Mouse (Mus musculus) lung, embryonic 15.5 days (tissue): Measurements from ENCODE around the gene Slc35g1. TPM values are rescaled to one million over a fixed set of nuclear protein-coding genes. Genes with fewer than 3 reads are reported as not detected.

Experiments used
- ATAC-seq: fragments of 200-750 bp; cut with Nextera tagmentation; 2 replicates; pipeline ENCODE4 v1.8.0; 2017; ENCODE audit warnings: moderate number of reproducible peaks, borderline replicate concordance; ENCODE audit not compliant: low FRiP score, low TSS enrichment; ENCODE audit errors: extremely low read depth
- H3K27ac ChIP-seq: fragments of 300-500 bp; sonication (generic); 2 replicates; pipeline ENCODE4 v1.5.1; 2015; ENCODE audit warnings: moderate library complexity, mild to moderate bottlenecking, inconsistent platforms
- H3K27me3 ChIP-seq: fragments of 300-500 bp; sonication (generic); 2 replicates; pipeline ENCODE4 v1.6.1; 2015; ENCODE audit warnings: inconsistent platforms
- H3K36me3 ChIP-seq: fragments of 300-500 bp; sonication (generic); 2 replicates; pipeline ENCODE4 v1.6.1; 2015; ENCODE audit warnings: inconsistent platforms
- H3K4me1 ChIP-seq: fragments of 300-500 bp; sonication (generic); 2 replicates; pipeline ENCODE4 v1.6.1; 2015; ENCODE audit warnings: inconsistent platforms
- H3K4me2 ChIP-seq: fragments of 300-500 bp; sonication (generic); 2 replicates; pipeline ENCODE4 v1.6.1; 2015; ENCODE audit warnings: inconsistent platforms, mild to moderate bottlenecking, moderate library complexity
- H3K4me3 ChIP-seq: fragments of 300-500 bp; sonication (generic); 2 replicates; pipeline ENCODE4 v1.5.1; 2015; ENCODE audit warnings: mild to moderate bottlenecking, inconsistent platforms
- H3K9ac ChIP-seq: fragments of 300-500 bp; sonication (generic); 2 replicates; pipeline ENCODE4 v1.6.1; 2015; ENCODE audit warnings: inconsistent platforms
- H3K9me3 ChIP-seq: fragments of 300-500 bp; sonication (generic); 2 replicates; pipeline ENCODE4 v1.6.1; 2016; ENCODE audit warnings: inconsistent platforms
- WGBS: fragments of 180-500 bp; shearing (Covaris S2); methylation state at CpG from one replicate; pipeline ENCODE4 v1.1.7; 2015; 5-methylcytosine and 5-hydroxymethylcytosine counted together
- polyA plus RNA-seq: library from polyadenylated mRNA; unstranded; fragments of >200 nt; fragmentation: Nextera tagmentation; extraction: Ambion mirVana; gene quantifications from 2 replicates; pipeline ENCODE4 v1.2.1, GENCODE M21; 2015

The Slc35g1 gene
- polyA plus RNA-seq, 1 experiment from 2014 or later = 3.8 TPM

DNA sequence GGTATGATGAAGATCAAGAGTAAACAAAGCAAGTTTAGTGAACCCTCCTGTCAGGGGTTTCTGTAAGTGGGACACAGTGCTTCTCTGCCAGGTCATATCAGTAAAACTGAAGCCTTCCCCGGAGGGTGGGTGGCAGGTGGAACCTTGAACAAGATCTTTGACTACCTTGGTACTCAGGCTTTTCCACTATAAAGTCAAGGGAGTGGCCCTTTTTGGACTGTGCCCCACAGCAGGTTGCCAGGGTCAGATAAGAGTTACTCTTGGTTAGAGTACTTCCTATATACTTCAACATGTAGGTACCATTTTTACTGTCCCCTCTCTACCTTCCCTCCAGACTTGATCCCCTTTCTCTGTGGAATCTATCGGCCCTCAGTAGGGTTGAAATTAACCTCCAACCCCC, 5.1 kb downstream of the Slc35g1 start:
- Histone ChIP-seq H3K4me2 (no peak overlapping the region), H3K9ac (no peak overlapping the region), H3K9me3 (no peaks in the 10 kb centered on the region), H3K27me3 (no peaks in the 10 kb centered on the region), H3K27ac (no peak overlapping the region), H3K36me3 (no peaks in the 10 kb centered on the region), H3K4me1 (peaks cover 6% of the 10 kb centered on the region; the same call in 1 of the 2 replicates), H3K4me3 (no peak overlapping the region)
- no peak for ATAC-seq
- 71% methylated on average over 2 of the region's 2 CpGs for WGBS

DNA sequence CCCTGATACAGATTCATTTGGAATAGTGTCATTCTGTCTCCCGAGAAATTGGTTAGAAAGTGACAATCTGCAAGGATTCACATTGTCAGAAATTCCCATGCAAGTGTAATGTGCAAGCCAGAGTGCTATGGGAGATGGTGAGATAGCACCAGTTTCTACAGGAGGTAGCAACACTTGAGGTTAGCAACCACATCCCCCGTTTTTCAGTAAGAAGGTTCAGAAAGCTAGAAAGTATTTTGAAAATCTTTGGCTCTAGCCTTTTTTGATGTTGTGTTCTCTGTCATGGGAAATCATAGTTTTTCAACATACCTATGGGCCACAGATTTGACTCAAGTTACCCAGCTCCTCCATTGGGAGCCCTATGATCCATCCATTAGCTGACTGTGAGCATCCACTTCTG, 5.6 kb downstream of the Slc35g1 start:
- H3K9me3 ChIP-seq = no peaks in the 10 kb centered on the region
- H3K9ac ChIP-seq = no peak overlapping the region
- no peak overlapping the region for H3K4me2 ChIP-seq
- H3K36me3 ChIP-seq = no peaks in the 10 kb centered on the region
- no peak overlapping the region for H3K27ac ChIP-seq
- no peaks in the 10 kb centered on the region for H3K27me3 ChIP-seq
- H3K4me1 ChIP-seq = peaks cover 2% of the 10 kb centered on the region; the same call in 1 of the 2 replicates
- WGBS = 73% methylated on average over 2 of the region's 2 CpGs
- no peak overlapping the region for H3K4me3 ChIP-seq
- ATAC-seq = no peak

DNA sequence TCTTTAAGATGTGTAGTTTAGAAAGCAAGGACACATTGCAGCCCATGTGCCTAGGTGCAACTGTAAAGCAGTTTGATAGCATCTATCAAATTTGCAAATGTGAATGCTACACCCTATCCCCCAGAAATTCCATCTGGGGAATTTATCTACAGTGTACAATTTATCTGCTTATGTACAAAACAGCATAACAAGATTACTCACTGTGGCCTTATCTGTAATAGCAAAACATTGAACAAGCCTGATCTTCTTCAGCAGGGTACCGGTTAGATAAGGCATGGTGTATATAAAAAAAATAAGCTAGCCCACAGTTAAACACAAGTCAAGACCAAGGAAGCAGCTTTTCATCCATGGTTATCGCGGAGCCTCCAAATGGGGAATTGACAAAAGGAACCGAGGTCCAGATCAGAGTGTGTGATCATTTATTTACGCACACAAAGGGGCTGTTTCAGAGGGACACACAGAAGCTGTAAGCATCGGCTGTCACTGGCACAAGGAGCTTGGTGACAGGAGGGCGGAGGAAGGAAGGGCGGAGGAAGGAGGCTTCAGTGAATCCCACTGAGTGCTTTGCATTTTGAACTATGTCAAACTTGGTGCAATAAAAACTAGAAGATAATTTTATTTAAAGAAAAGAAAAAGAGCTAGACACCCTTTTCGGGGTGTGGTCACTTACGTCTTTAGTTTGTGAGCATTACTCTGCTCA, 14.7 kb downstream of the Slc35g1 start:
- no peak overlapping the region for H3K9ac ChIP-seq
- no peak for ATAC-seq
- WGBS = 80% methylated on average over 10 of the region's 10 CpGs
- no peaks in the 10 kb centered on the region for H3K36me3 ChIP-seq
- H3K4me1 ChIP-seq = no peaks in the 10 kb centered on the region
- no peak overlapping the region for H3K4me3 ChIP-seq
- H3K27ac ChIP-seq = no peak overlapping the region
- no peaks in the 10 kb centered on the region for H3K27me3 ChIP-seq
- no peak overlapping the region for H3K4me2 ChIP-seq
- H3K9me3 ChIP-seq = no peaks in the 10 kb centered on the region

DNA sequence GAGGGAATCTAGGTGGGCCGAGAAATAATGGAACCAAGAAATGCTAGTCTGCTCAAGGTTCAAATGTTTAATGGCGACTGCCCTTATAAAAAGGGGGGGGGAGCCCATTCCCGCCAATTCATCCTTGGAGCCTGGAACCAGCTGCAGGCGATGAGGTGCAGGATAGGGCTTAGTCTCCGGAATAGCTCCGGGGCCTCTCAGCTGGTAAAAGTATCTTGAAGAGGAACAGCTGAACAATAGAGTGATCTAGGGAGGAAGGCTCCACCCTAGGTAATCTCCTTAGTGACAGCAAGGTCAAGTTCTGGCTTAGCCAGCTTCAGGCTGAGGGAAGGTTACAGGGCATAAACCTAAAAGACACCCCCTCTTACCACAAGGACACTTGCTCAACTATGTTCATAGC, 18.1 kb downstream of the Slc35g1 start:
- Histone ChIP-seq H3K4me2 (no peak overlapping the region), H3K27ac (no peak overlapping the region), H3K4me1 (no peaks in the 10 kb centered on the region; the same call in 1 of the 2 replicates), H3K27me3 (no peaks in the 10 kb centered on the region), H3K4me3 (no peak overlapping the region), H3K36me3 (no peaks in the 10 kb centered on the region), H3K9me3 (no peaks in the 10 kb centered on the region), H3K9ac (no peak overlapping the region)
- WGBS = 75% methylated on average over 6 of the region's 6 CpGs
- ATAC-seq = no peak

DNA sequence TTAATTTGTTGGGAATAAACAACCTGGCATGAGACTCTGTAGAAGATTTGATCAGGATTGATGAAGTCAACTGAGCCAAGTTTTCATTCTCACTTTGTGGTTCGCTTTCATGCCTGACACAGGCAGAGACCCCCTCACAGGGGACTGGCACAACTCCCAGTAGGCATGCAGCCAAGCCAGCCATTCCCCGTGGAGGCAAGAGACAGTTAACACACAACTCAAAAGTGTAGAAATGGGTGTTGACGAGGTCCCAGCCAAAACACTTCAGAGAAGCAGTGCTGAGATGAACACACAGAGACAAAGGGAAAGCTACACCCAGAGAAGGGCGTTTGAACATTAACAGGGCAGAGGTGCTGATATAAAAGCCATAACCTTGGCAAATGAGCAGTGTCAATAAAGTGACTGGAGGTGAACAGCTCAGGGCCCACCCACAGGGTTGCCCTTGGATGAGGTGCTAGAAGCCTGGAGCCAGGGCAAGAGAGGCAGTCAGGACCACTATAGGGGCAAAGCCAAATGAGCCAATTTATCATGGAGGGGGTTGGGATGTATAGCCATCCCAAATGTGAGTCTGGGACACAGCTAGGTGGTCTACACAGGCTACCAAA, 23.1 kb downstream of the Slc35g1 start:
- Histone ChIP-seq H3K4me2 (no peak overlapping the region), H3K9ac (no peak overlapping the region), H3K4me1 (peaks cover 3% of the 10 kb centered on the region; the same call in 1 of the 2 replicates), H3K9me3 (no peaks in the 10 kb centered on the region), H3K4me3 (no peak overlapping the region), H3K27ac (no peak overlapping the region), H3K36me3 (no peaks in the 10 kb centered on the region), H3K27me3 (no peaks in the 10 kb centered on the region)
- ATAC-seq = no peak
- WGBS = 20% methylated on average over 4 of the region's 4 CpGs

DNA sequence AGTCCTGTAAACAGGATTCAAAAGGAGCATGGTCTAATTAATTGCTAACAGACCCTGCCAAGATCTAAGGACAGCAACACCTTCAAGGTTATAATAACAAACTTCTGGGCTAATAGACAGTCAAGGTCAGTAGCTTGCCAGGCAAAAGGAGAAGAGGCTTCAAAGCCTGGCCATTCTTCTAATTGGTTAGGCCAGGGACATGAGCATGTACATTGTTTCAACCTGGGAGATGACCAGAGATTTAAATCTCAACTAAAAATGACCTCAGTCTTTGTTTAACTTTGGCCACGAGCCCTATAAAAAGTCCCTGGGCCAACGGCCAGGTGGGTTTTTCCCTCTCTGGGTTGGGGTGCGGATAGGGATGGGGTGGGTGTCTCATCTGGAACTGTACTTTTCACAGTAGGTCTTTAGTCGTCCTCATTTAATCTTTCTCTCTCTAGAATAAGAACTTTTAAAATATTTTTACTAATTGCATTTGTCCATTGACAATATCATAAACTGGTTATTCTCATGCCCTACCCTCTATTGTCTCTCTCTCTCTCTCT, 25.0 kb downstream of the Slc35g1 start:
- H3K36me3 ChIP-seq = no peaks in the 10 kb centered on the region
- 51% methylated on average over 4 of the region's 4 CpGs for WGBS
- H3K4me3 ChIP-seq = no peak overlapping the region
- no peaks in the 10 kb centered on the region for H3K9me3 ChIP-seq
- H3K27ac ChIP-seq = no peak overlapping the region
- H3K9ac ChIP-seq = no peak overlapping the region
- no peaks in the 10 kb centered on the region for H3K27me3 ChIP-seq
- no peak for ATAC-seq
- H3K4me2 ChIP-seq = no peak overlapping the region
- peaks cover 3% of the 10 kb centered on the region; the same call in 1 of the 2 replicates for H3K4me1 ChIP-seq

DNA sequence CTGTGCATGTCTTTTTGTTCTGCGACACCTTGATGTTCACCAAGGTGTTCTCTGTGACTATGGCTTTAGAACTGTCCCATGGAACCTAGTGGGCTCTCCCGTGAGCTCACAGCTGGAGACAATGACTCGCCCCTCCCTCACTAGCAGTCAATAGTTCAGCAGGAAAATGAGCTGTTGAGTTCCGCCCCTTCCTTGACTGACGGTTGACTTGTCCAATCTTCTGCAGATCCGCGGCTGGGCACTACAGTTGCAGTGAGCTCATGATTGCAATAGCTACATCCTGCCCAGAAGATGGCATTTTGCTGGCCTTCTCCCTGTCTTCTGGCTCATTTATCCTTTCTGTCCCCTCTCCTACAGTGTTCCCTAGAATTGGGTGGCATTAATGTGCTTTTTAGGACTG, 25.7 kb downstream of the Slc35g1 start:
- no peak overlapping the region for H3K27ac ChIP-seq
- no peak overlapping the region for H3K4me2 ChIP-seq
- peaks cover 3% of the 10 kb centered on the region; the same call in 1 of the 2 replicates for H3K4me1 ChIP-seq
- H3K9ac ChIP-seq = no peak overlapping the region
- H3K36me3 ChIP-seq = no peaks in the 10 kb centered on the region
- WGBS = 57% methylated on average over 7 of the region's 7 CpGs
- ATAC-seq = no peak
- no peaks in the 10 kb centered on the region for H3K9me3 ChIP-seq
- H3K4me3 ChIP-seq = no peak overlapping the region
- no peaks in the 10 kb centered on the region for H3K27me3 ChIP-seq

DNA sequence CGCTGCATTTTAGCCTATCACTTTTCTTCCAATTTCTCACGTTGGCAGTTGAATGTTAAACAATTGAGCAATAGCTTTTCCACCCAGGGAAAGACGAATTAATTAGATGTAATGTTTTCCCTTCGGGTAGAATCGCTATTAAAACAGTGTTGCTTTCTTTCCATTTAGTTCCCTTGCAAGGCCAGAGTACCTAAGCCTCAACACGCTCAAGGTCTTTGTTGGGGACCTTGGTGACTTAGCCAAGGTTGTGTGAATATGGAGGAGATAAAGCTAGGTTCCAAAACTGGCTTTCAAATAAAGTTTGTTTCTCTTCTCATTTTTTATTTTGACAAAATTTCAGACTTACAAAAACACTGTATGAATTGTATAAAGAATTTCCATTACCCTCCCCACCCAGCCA, 27.1 kb downstream of the Slc35g1 start:
- Histone ChIP-seq H3K27me3 (no peaks in the 10 kb centered on the region), H3K4me2 (no peak overlapping the region), H3K36me3 (no peaks in the 10 kb centered on the region), H3K9ac (no peak overlapping the region), H3K4me1 (peaks cover 3% of the 10 kb centered on the region; the same call in 1 of the 2 replicates), H3K9me3 (no peaks in the 10 kb centered on the region), H3K4me3 (no peak overlapping the region), H3K27ac (no peak overlapping the region)
- no peak for ATAC-seq
- 36% methylated on average over 6 of the region's 6 CpGs for WGBS

DNA sequence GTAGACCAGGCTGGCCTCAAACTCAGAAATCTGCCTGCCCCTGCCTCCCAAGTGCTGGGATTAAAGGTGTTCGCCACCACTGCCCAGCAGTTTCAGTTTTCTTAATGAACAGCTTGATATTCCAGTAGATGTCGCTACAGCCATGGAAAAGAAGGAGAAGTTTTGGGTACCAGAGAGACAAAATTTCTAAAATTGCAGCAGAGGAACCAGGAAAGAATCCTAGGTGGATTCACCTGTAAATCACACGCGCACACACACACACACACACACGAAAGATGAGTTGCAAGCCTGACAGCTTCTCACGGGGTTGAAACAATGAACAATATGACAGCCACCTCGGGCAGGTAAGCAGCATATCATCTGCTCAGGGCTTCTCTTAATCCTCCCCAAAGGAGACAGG, 28.1 kb downstream of the Slc35g1 start:
- Histone ChIP-seq H3K4me1 (peaks cover 3% of the 10 kb centered on the region; the same call in 1 of the 2 replicates), H3K4me3 (no peak overlapping the region), H3K9ac (no peak overlapping the region), H3K27ac (no peak overlapping the region), H3K36me3 (no peaks in the 10 kb centered on the region), H3K4me2 (no peak overlapping the region), H3K9me3 (no peaks in the 10 kb centered on the region), H3K27me3 (no peaks in the 10 kb centered on the region)
- WGBS = 25% methylated on average over 7 of the region's 7 CpGs
- no peak for ATAC-seq

DNA sequence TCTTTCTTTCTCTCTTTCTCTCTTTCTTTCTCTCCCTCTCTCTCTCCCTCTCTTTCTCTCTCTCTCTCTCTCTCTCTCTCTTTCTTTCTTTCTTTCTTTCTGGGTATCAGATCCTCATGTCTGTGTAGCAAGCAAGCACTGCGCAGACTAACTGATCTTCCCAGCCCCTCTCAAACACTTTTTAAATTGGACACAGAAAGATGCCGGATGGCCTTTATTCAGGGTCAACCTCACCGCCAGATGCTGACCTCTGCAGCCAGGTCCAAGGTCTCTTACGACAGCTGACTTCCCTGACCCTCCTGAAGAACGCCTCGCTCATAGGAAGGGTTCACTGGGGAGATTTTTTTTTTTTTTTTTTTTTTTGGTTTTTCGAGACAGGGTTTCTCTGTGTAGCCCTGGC, 28.8 kb downstream of the Slc35g1 start:
- Histone ChIP-seq H3K9me3 (no peaks in the 10 kb centered on the region), H3K4me2 (no peak overlapping the region), H3K9ac (no peak overlapping the region), H3K36me3 (no peaks in the 10 kb centered on the region), H3K4me3 (no peak overlapping the region), H3K27me3 (no peaks in the 10 kb centered on the region), H3K4me1 (no peaks in the 10 kb centered on the region), H3K27ac (no peak overlapping the region)
- no peak for ATAC-seq
- 80% methylated on average over 7 of the region's 7 CpGs for whole genome bisulfite sequencing

DNA sequence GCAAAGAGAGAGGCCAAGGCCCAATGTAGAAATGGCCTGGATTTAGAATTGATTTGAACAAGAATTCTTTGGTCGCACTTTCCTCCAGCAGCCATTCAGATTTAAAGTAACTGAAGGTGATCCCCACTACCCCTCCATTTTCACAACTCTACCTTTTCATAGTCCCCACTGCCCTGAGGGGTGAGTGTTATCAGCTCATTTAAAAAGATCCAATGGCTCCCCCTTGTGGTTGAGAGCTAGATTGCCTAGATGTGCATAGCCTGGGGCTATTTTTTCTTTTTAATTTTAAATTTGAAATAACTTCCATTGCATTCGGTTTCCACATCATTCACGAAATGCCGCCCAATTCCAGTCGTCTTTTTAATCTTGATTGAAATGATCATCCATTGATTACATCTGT, 33.5 kb downstream of the Slc35g1 start:
- Histone ChIP-seq H3K4me2 (no peak overlapping the region), H3K27ac (no peak overlapping the region), H3K9ac (no peak overlapping the region), H3K36me3 (no peaks in the 10 kb centered on the region), H3K27me3 (no peaks in the 10 kb centered on the region), H3K4me3 (no peak overlapping the region), H3K4me1 (no peaks in the 10 kb centered on the region), H3K9me3 (no peaks in the 10 kb centered on the region)
- WGBS = 46% methylated on average over 5 of the region's 5 CpGs
- ATAC-seq = no peak

DNA sequence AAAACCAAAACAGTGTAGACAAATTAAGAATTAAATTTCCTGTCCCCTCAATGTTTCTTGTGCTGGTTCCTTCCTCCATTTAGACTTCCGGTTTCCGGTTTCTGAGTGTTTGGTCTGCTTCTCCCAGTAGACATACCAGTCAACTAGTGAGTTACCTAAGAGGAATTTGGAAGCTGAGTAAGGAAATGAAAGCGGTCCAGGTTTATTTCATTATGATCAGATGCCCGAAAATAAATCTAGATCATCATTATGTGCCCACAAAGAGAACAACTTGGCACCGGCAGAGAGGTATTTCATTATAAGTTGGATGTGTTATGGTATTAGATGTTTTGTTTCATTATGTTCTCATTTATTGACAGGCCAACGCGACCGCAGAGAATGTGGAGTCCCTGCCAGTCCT, 34.7 kb downstream of the Slc35g1 start:
- no peak overlapping the region for H3K4me3 ChIP-seq
- H3K27ac ChIP-seq = no peak overlapping the region
- H3K27me3 ChIP-seq = no peaks in the 10 kb centered on the region
- WGBS = 81% methylated on average over 8 of the region's 8 CpGs
- H3K9me3 ChIP-seq = no peaks in the 10 kb centered on the region
- no peak overlapping the region for H3K9ac ChIP-seq
- no peaks in the 10 kb centered on the region for H3K4me1 ChIP-seq
- no peak for ATAC-seq
- no peak overlapping the region for H3K4me2 ChIP-seq
- H3K36me3 ChIP-seq = no peaks in the 10 kb centered on the region
